Mouse (Mus musculus) cerebellum, postnatal 4 days (tissue): ENCODE measurements around the gene Prpf8.

Experiments used
- DNase-seq, 2 experiments: peaks; one replicate each; pipeline ENCODE4 v3.0.0; 2022; ENCODE audit warnings: low spot score in 2 of 2, mixed read lengths in 1 of 2

Gene Prpf8

DNA sequence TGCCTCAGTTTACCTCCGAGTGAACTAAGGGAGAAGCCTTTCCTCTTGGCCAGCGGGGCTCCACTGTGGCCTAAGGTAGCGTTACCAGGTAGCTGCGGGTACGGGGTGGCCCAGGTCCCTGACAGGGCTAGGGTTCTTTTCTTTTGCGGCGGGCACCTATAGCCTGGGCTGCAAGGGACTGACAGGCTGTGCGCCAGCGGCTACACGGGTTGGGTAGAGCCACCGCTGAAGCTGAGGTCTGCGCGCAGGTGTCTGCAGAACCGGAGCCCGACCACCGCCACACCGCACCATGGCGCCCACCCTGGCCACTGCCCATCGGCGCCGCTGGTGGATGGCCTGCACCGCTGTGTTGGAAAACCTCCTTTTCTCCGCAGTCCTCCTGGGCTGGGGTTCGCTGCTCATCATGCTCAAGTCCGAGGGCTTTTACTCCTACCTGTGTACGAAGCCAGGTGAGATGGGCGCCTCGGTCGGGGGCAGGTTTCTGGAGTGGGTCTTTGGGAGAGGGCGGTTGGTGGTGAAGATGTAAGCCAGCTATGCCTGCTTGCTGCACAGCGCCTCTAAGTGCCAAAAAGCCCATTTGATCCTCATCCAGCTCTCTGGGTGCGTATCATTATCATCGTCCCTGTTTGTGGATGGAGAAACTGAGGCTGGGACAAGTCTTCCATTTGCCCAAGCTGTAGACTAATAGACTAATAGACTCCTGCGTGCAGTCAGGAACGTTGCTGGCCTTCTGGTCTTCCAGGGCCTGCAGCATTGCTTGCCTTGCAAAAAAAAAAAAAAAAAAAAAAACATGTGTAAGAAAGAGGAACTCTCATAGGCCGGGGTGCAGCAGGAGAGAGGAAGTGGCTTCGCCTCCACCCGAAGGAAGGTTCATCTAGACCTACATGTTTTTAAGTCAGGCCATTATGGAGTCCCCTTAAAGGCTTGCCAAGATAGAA lies 46.0 kb downstream of the Prpf8 start:
- peak in 1 of 2 experiments; percentile 29 for DNase-seq

DNA sequence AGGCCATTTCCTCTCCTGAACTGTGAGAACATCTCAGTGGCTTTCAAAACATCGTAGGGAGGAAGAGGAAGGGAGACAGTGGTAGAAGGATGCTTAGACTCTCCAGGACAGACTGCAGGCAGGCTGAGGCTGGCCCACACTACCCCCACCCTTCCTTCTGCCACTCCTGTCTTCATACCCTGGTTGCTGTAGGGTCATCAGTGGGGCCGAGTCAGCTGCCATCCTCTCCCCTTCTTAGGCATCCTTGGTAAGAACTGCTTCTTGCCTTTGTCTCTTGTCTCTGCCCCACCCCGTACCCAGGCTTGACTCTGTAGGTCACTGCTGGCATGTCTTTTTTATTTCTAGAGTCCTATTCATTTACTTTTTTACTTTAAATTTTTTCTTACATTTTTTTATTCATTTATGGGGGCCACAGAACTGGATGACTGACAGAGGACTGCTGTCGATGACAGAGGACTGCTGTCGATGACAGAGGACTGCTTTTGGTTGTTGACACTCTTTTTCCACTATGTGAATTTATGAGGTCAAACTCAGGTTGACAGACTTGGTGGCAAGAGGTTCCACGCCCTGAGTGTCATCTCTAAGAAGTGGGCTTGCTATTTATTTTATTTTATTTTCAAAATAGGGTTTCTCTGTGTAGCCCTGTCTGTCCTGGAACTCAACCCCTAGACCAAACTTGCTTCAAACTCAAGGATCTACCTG lies 46.8 kb downstream of the Prpf8 start:
- no peak for DNase-seq

DNA sequence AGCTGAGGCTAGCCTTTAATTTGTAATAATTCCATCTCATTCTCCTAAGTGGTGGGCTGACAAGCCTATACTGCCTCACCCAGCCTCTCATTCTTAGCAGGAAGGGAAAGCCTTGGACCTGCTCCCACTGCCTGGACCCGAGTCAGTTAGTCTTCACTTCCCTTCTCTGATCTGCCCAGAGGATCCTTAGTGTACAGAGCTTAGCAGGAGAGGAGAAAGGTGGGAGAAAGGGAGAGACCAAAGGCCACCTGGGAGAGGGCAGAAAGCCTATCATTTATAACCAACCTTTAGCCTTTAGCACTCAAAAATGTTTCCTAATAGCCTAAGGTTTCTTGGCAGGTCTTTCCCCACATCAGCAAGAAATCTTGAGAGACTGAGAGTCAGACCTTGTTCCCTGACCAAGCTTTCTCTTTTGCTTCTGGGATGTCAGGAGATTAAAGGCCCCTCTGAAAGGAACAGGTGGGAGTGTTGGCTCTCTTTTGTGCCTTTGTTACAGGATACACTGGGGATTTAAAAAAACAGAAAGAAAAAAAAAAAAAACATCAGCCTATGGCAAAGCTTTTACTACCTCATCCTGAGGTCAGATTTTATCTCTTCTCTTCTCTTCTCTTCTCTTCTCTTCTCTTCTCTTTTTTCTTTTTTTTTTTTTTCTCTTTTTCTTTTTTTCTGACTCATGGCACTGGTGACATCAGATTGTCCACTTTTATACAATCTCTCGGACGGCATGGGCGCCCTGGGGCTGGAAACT lies 47.8 kb downstream of the Prpf8 start:
- DNase-seq: no peak

DNA sequence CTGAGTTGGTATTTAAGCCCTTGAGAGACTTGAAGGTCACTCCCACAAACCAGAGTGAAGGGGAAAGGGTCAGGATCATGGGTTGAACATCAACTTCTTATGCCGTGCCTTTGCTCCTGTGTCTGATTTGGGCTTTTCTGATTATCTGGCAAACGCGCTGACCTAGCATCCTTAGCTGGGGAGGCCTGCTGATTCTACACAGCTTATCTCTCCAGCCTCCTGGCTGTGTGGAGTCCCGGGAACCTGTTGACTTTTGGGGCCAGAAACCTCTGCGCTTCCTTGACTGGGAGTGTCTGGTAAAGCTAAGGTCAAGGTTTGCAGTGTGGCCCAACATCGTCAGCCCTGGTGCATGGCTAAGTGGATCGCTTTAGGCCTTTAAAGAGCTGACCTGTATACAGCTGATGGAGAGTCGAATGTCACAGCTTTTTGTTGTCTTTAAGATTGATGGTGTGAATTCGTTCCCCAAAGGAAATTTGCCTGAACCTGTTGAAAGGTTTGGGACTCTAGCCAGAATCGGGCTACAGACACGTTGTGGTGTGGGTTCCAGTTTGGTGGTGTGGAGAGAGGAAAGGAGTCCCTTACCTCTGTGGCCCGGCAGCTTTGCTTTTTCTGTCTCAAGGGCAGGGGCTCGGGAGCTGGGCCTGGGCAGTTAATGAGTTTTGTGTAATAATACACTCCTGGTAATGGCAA lies 48.6 kb downstream of the Prpf8 start:
- DNase-seq: no peak

DNA sequence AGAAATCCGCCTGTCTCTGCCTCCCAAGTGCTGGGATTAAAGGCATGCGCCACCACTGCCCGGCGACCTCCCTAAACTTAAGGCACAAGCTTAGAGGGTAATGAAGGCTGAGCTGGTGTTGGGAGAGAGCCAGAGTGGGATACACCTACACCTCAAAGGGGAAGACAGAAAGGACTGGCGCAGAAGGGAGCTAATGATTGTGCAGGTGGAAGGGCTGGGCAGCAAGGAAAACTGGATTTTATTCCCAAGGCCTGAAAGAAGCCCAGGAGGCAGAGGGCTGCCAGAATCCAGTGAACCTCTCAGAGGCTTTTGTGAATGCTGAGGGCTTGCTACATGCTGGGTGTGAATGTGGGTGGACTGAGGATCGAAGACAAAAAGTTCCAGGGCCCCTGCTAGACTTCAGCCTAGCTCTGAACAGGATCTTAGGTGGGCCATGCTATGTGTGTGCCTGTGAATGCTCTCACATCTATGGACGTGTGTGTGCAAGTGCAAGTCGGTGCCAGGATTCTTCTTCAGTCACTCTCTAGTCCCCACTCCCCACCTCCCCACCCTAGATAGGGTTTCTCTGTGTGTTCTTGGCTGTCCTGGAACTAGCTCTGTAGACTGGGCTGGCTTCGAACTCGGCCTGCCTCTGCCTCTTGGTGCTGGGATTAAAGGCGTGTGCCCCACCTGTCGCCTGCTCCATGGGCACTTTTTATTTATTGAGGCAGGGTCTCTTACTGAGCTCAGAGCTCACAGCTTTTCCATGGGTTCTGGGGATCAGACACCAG lies 49.8 kb downstream of the Prpf8 start:
- no peak for DNase-seq

DNA sequence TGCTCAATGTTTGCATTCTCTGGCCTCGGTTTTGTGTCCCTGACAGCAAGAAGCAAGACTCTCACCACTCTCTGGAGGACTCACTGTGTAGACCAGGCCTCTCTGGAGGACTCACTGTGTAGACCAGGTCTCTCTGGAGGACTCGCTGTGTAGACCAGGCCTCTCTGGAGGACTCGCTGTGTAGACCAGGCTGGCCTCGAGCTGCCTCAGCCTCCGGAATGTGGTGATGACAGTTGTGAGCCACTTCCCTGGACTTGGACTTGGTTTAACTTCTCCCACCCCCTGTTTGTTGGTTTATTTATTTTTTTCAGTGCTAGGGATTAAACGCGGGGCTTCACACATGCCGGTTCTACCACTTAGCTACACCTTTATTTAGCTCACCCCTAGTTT lies 50.4 kb downstream of the Prpf8 start:
- DNase-seq: no peak

DNA sequence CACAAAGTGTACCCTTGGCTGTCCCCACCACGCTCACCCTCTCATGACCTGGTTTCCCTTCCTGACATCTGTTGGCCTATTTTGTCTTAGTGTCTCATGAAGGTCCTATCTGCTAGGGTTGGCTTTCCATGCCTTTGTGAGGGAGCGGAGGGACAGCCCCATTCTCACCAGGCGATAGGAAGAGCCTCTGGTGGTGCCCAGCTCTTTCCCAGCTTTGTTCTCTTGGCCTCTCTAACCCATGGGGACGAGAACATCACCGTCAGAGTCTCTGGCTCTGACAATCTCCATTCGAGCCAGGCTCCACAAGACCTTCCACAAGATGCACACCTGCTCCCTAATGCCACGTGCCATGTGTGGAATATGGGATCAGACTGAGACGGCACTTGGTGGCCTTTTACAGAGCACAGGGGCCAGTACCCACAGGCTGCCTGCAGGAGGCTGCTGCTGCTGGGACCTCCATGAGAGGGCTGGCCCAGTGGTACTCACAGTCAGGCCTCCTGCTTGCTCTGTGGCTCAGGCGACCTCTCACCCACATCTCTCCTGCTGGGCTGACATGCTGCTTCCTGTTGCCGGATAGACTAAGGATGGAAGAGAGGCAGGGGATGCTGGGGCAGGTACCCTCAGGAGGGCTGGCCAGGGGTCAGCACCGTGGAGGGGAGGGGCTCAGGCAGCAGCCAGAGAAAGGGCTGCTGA lies 51.0 kb downstream of the Prpf8 start:
- DNase-seq: no peak

DNA sequence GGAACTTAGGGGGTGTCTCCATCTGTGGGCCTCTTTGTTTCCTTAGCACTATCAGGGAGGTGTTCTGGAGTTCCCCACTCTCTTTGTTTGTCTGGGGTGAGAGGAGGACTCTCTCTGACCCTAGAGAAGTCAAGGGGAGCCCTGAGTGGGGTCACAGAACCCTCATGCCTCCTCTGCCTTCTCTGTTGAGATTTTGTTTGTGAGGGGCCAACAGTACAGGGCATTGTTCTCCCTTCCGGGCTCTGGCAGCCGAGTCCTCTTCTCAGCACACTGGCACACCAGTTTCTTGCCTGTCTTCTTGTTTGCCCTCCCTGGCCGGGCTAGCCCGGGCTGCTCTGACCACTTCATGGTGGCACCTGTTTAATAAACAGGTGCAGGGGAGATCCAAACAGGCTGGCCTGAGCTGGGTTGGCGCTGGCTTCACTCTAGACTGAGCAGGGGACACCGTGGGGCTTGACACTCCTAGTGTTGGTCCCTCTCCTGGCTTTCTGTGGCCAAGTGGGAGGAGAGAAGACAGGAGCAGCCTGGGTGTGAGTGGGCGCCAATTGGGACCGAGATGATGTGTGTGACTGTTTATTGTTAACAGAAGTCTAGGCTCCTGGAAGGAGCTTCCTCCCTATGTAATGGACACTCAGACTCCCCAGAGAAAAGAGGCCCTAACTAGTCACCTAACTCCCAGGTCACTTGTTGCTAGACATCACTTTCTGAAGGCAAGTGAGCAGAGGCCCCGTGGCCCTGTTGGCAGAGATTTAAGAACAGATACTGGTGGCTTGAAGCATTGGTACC lies 51.8 kb downstream of the Prpf8 start:
- no peak for DNase-seq

DNA sequence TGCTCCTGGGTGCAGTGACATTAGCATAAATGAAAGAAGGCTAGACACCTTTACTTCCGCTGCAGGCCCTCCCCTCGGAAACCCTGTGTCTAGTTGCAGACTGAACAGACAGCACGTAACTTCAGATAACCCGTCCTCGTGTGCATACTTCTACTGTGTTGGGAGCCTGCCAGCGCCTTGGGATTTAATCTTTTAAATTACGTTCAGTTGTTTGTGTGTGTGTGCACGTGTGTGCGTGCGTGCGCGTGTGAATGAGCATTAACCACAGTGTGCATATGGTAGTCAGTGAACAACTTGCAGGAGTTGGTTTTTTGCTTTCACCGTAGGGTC lies 52.3 kb downstream of the Prpf8 start:
- no peak for DNase-seq

DNA sequence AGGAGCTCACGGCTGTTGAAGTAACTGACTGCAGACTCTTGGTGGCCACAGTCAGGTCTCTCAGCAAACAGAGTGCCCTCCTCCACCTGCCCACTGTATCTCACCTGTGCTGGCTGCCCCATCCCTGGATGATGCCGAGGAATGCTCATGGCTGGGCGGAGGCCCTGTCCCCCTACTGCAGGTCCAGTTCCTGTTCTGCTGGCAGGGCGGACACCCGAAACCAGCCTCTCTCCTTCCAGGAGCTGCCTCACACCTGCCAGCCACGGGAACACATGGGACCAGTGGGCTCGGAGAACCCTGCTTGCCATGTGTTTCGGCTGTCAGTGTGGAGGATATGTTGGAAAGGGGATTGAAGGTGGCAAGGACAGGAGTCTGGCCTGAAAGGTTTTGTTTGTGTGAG lies 53.6 kb downstream of the Prpf8 start:
- DNase-seq: no peak

DNA sequence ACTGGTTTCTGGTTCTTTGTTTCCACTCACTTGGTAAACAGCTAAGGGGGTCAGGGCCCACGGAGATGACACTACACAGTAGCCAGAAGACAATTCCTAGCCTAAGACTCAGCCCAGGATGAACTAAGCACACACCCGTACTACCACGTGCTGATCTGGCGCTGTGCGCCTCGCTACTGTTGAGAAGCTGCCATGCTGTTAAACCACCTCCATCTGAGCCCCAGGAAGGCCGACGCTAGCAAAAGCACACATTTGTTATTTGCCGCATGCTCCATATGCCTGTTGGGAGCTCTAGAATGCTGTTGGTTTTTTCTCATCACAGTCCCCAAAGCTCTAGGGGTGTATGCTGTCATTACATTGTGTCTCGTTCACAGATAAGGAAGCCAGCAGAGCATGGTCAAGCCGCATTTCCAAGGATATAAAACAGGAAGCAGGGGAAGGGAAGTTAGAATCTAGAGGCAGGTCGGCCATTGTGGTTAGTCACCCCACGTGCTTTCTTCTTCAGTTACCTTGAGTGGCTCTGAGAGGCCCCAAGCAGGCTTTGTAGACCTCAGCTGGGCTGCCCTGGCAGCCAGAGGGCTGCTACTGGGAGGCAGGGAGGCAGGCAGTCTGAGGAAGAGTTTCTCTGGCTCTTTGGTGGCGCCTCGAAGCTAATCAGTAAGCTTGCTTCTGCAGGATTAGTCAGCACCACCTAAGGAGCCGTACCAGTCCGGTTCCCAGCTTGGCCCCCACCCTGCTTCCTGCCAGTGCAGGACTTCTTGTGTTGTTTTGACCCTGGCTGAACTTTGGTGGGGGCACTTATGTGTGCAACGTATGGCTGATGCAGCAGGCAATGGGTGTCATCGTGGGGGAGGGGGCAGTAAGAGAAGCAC lies 54.3 kb downstream of the Prpf8 start:
- no peak for DNase-seq

DNA sequence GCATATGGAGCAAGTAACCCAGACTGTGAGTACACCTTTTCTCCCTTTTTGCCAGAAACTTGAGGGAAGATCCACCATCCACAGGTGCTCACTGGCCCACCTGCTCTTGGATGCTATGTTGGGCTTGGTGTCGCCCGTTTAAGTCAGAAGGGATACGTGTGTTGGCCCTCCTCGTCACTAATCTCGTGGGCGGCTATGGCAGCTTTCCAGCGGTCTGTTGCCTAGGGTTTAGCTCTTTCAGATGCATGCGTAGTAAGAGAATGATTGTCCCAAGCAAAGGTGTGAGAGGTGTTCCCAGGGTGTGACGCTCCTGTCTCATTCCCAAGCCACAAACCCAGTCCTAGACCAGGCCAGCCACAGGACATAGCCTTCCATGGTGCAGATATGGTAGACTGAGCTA lies 58.1 kb downstream of the Prpf8 start:
- no peak for DNase-seq

DNA sequence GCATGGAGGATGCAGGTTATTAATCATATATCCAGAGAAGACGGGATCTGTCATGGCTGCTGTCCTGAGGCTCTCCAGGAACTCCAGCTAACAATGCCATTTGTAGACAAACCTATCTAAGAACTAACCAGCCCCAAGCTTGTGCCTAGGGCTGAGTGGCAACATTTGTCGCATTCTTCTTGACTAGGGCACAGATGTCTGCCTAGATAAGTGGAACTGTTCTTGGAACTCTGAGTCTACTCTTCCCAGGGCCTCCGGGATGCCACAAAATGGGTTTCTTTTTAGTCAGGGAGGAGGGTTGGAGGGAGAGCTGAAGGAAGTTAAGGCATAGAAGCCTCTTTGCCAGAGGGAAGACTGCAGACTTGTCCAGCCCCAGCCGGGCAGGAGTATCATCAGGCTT lies 59.4 kb downstream of the Prpf8 start:
- DNase-seq: no peak

DNA sequence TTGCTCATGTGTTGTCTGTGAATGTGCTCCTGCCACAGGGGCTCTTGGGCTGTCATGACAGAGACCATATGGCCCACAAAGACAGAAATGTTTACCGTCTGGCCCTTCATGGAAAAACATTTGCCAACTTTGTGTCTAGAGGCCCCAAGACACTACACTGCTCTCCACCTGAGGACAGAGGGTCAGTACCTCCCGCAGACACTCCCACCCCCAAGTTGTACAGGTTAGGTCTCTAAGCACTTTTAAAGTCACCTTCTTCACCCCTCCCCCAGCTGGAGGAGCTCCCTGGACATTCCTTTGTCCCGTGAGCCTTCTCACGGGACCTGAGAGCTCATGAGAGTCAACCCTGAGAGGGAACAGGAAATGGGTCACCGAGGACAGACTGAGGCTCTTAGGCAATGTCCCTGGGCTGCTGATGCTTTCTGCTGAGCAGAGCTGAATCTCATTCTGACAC lies 63.1 kb downstream of the Prpf8 start:
- no peak for DNase-seq

DNA sequence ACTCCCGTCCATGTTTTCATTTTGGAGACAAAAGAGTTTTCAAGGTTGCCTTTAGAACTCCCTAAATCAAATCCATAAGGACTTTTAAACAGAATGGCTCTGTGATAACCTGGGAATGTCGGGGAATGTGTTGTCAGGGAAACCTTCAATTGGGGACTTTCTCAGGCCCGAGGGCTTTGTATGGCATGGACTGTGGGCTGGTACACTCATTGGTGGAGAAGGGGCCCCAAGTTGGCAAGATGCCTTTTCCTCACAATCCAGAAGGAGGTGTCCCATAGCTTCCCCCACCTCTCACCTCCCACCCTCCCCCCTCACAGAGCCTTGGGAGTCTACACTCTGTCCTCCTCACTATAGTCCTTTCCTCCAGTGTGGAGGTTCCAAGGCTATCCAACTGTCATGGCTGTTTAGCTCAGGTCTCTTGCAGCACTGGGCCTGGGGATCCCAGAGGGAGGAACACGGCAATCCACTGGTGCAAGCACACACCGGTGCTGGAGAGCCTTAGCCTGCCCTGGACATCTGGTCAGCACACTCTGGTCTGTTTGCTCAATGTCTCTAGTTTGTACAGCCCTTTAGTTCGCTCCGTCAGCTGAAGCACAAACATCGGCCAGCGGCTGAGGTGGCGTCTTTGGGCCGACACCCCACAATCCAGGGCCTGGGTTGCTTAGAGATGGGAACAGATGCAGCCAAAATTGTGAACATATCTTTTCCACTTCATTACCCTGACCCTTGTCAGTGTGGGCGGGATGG lies 63.8 kb downstream of the Prpf8 start:
- no peak for DNase-seq

DNA sequence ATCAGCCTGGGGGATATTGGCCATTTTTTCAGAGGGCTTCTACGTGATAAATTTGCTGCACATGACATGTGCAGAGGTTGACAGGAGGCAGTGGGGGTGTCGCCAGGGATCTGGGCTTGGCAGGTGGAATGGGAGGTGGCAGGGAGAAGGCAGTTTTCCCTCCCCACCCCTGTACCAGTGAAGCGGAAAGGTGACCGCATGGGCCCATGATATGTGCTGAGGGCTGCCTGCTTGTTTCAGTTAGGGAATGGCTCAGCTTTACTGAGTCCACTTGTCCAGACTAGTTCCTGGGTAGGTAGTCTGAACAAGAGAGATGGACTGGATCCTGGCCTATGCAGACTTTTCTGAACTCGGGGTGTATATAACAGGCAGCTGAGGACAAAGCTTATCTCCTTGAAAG lies 64.7 kb downstream of the Prpf8 start:
- DNase-seq: no peak

DNA sequence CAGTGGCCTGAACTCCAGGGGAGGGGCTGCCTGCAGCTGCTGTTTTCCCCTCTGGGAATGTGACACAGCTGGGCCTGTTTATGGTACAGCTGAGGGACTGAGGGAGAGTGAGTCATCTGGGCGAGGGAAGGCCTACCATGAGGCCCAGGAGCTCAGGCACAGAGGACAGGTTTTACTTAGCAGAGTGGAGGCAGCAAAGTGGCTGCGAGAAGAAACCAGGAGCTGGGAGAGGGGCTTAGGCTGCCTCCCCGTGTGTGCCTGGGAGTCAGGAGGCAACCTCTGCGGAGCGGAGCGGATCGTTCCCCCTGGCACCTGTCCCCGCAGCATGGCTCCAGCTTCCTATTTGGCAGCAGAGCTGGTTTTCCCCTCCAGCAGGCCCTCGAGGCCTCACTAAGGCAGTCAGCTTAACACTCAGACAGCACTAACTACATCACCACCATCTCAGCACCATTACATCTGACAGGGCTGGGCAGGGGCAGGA lies 65.4 kb downstream of the Prpf8 start:
- no peak for DNase-seq
